Mouse (Mus musculus): Measurements from ENCODE around the gene Fam107a.

GRCm38 (mm10) chr14:8262242-8262641, 55.6 kb downstream of the Fam107a start:
- TF ChIP-seq CTCF (IDR thresholded peaks at IDR 0.05; ENCODE audit: low read depth), result no peak
- no peak for TF ChIP-seq EP300 (IDR thresholded peaks at IDR 0.05; ENCODE audit: low read depth)

All from liver, embryonic 14.5 days (tissue).